Mouse (Mus musculus) MEL-GATA-1-ER (cell line): ENCODE results near the gene Lrrc28.
"Not testable (repeated sequence)": the region's sequence is repeated elsewhere in the genome, so short reads cannot be mapped to it uniquely, and the experiment has no call there.

Experiments
- DNase-seq: peaks from one replicate; pipeline ENCODE4 v3.0.0-alpha.2; 2012; ENCODE audit warnings: low read depth; ENCODE audit errors: extremely low read depth

The Lrrc28 gene

GRCm38 (mm10) chr7:67535941-67536340 lies 109.1 kb downstream of the Lrrc28 start:
- no peak for DNase-seq

GRCm38 (mm10) chr7:67530981-67531380 lies 114.1 kb downstream of the Lrrc28 start:
- DNase-seq, result no peak

GRCm38 (mm10) chr7:67529381-67529780 lies 115.7 kb downstream of the Lrrc28 start:
- no peak for DNase-seq

- no peak for DNase-seq
Measured at GRCm38 (mm10) chr7:67528821-67529221, 116.2 kb downstream of the Lrrc28 start.

- peak; percentile 9 for DNase-seq
Measured at GRCm38 (mm10) chr7:67528063-67528811, 116.8 kb downstream of the Lrrc28 start.

- DNase-seq, result no peak
Measured at GRCm38 (mm10) chr7:67525886-67526580, 119.0 kb downstream of the Lrrc28 start.

GRCm38 (mm10) chr7:67524069-67524468 lies 121.0 kb downstream of the Lrrc28 start:
- peak; percentile 20 for DNase-seq

GRCm38 (mm10) chr7:67523400-67523799 lies 121.7 kb downstream of the Lrrc28 start:
- DNase-seq, result no peak

- DNase-seq, result not testable (repeated sequence)
Measured at GRCm38 (mm10) chr7:67521731-67522130, 123.3 kb downstream of the Lrrc28 start.

- DNase-seq, result no peak
Measured at GRCm38 (mm10) chr7:67520959-67521358, 124.1 kb downstream of the Lrrc28 start.

GRCm38 (mm10) chr7:67520001-67520400 lies 125.1 kb downstream of the Lrrc28 start:
- DNase-seq, result no peak

GRCm38 (mm10) chr7:67515621-67516020 lies 129.4 kb downstream of the Lrrc28 start:
- no peak for DNase-seq

- DNase-seq, result no peak
Measured at GRCm38 (mm10) chr7:67514893-67515292, 130.2 kb downstream of the Lrrc28 start.

- DNase-seq, result no peak
Measured at GRCm38 (mm10) chr7:67514380-67514779, 130.7 kb downstream of the Lrrc28 start.

- DNase-seq, result no peak
Measured at GRCm38 (mm10) chr7:67513656-67514055, 131.4 kb downstream of the Lrrc28 start.

- DNase-seq, result no peak
Measured at GRCm38 (mm10) chr7:67511606-67512005, 133.5 kb downstream of the Lrrc28 start.

GRCm38 (mm10) chr7:67503281-67504010 lies 141.6 kb downstream of the Lrrc28 start:
- DNase-seq, result no peak

- DNase-seq, result no peak
Measured at GRCm38 (mm10) chr7:67502631-67503030, 142.4 kb downstream of the Lrrc28 start.

GRCm38 (mm10) chr7:67500878-67501277 lies 144.2 kb downstream of the Lrrc28 start:
- no peak for DNase-seq

GRCm38 (mm10) chr7:67500076-67500828 lies 144.8 kb downstream of the Lrrc28 start:
- no peak for DNase-seq

- DNase-seq, result no peak
Measured at GRCm38 (mm10) chr7:67499516-67499915, 145.6 kb downstream of the Lrrc28 start.
